Mouse (Mus musculus) hindbrain, postnatal 0 days (tissue): ENCODE measurements around the gene Cgas. TPM values are rescaled to one million over a fixed set of nuclear protein-coding genes. Genes with fewer than 3 reads are reported as not detected.
A peak's percentile ranks its signal among the peaks of the same experiment; 100 is the strongest.

Experiments used
- ATAC-seq: fragments of 200-750 bp; cut with Nextera tagmentation; 2 replicates; pipeline ENCODE4 v1.8.0; 2017; ENCODE audit warnings: mild to moderate bottlenecking, moderate TSS enrichment, moderate library complexity
- DNase-seq: peaks from one replicate; pipeline ENCODE4 v3.0.0-alpha.2; 2015; ENCODE audit warnings: low spot score
- H3K27ac ChIP-seq: fragments of 300-500 bp; sonication (generic); 2 replicates; pipeline ENCODE4 v1.5.1; 2014; ENCODE audit warnings: mild to moderate bottlenecking
- H3K27me3 ChIP-seq: fragments of 300-500 bp; sonication (generic); 2 replicates; pipeline ENCODE4 v1.6.1; 2014; ENCODE audit warnings: low read length, mixed read lengths; ENCODE audit not compliant: insufficient read depth
- H3K36me3 ChIP-seq: fragments of 300-500 bp; sonication (generic); 2 replicates; pipeline ENCODE4 v1.6.1; 2014; ENCODE audit warnings: low read length, mixed read lengths; ENCODE audit not compliant: insufficient read depth
- H3K4me1 ChIP-seq: fragments of 300-500 bp; sonication (generic); 2 replicates; pipeline ENCODE4 v1.6.1; 2014; ENCODE audit warnings: antibody characterized with exemption, low read length, mixed read lengths; ENCODE audit not compliant: insufficient read depth
- H3K4me2 ChIP-seq: fragments of 300-500 bp; sonication (generic); 2 replicates; pipeline ENCODE4 v1.6.1; 2014; ENCODE audit warnings: low read depth, mild to moderate bottlenecking, low read length, moderate library complexity, mixed read lengths
- H3K4me3 ChIP-seq: fragments of 300-500 bp; sonication (generic); 2 replicates; pipeline ENCODE4 v1.5.1; 2014; ENCODE audit warnings: low read length
- H3K9ac ChIP-seq: fragments of 300-500 bp; sonication (generic); replicated peaks from 2 replicates; pipeline ENCODE4 v1.6.1; 2014; ENCODE audit warnings: mild to moderate bottlenecking, low read length, moderate library complexity, mixed read lengths
- H3K9me3 ChIP-seq: fragments of 300-500 bp; sonication (generic); 2 replicates; pipeline ENCODE4 v1.6.1; 2016; ENCODE audit warnings: low read length, mixed read lengths
- CTCF ChIP-seq: IDR thresholded peaks from 2 replicates; pipeline ENCODE4 v1.5.1; 2016; ENCODE audit warnings: antibody characterized with exemption, control low read depth, low read depth
- WGBS: fragments of 180-500 bp; shearing (Covaris S2); extraction: QIAGEN DNeasy Blood & Tissue Kit; methylation state at CpG from one replicate; pipeline ENCODE4 v1.1.7; 2014; 5-methylcytosine and 5-hydroxymethylcytosine counted together
- polyA plus RNA-seq: library from polyadenylated mRNA; unstranded; fragments of >200 nt; fragmentation: Nextera tagmentation; extraction: Ambion mirVana; gene quantifications from 2 replicates; pipeline ENCODE4 v1.2.1, GENCODE M21; 2015
- total RNA-seq: library from RNA; depleted of rRNA; stranded (reverse); fragments of >200 nt; gene quantifications from 2 replicates; pipeline ENCODE4 v1.2.3, GENCODE M21; 2014

The Cgas gene
- total and polyA plus RNA-seq, 2 experiments from 2014 or later, result 0.63 to 0.71 TPM

GRCm38 (mm10) chr9:78476531-78477020, 33.5 kb upstream of the Cgas start:
- H3K4me1 ChIP-seq, result no peaks in the 10 kb centered on the region
- H3K4me2 ChIP-seq, result no peak overlapping the region
- DNase-seq (no peak), ATAC-seq (no peak)
- no peak overlapping the region for H3K4me3 ChIP-seq
- H3K9ac ChIP-seq, result no peak overlapping the region
- H3K36me3 ChIP-seq, result peaks cover 28% of the 10 kb centered on the region
- WGBS, result 16% methylated on average over 1 of the region's 1 CpGs
- no peak for TF ChIP-seq CTCF
- H3K9me3 ChIP-seq, result no peaks in the 10 kb centered on the region
- H3K27me3 ChIP-seq, result no peaks in the 10 kb centered on the region
- H3K27ac ChIP-seq, result no peak overlapping the region

- Histone ChIP-seq H3K4me3 (no peak overlapping the region), H3K27me3 (no peaks in the 10 kb centered on the region), H3K27ac (no peak overlapping the region), H3K9me3 (no peaks in the 10 kb centered on the region), H3K4me1 (no peaks in the 10 kb centered on the region), H3K4me2 (no peak overlapping the region), H3K9ac (no peak overlapping the region), H3K36me3 (peaks cover 28% of the 10 kb centered on the region)
- no peak for TF ChIP-seq CTCF
- ATAC-seq (no peak), DNase-seq (no peak)
- WGBS, result 84% methylated on average over 4 of the region's 4 CpGs
These were observed 32.8 kb upstream of the Cgas start for GRCm38 (mm10) chr9:78475873-78476272.

GRCm38 (mm10) chr9:78475383-78475780, 32.3 kb upstream of the Cgas start:
- Histone ChIP-seq H3K27me3 (no peaks in the 10 kb centered on the region), H3K9me3 (no peaks in the 10 kb centered on the region), H3K36me3 (peaks cover 33% of the 10 kb centered on the region), H3K27ac (no peak overlapping the region), H3K4me3 (no peak overlapping the region), H3K4me2 (no peak overlapping the region), H3K9ac (no peak overlapping the region), H3K4me1 (no peaks in the 10 kb centered on the region)
- 92% methylated on average over 2 of the region's 2 CpGs for WGBS
- no peak for DNase-seq
- ATAC-seq, result no peak
- TF ChIP-seq CTCF, result no peak

- Histone ChIP-seq H3K9ac (no peak overlapping the region), H3K36me3 (peaks cover 34% of the 10 kb centered on the region)
These were observed 31.8 kb upstream of the Cgas start for GRCm38 (mm10) chr9:78474771-78475382.

GRCm38 (mm10) chr9:78474270-78474669, 31.2 kb upstream of the Cgas start:
- ATAC-seq, result no peak
- no peak for TF ChIP-seq CTCF
- H3K4me1 ChIP-seq, result no peaks in the 10 kb centered on the region
- no peak overlapping the region for H3K9ac ChIP-seq
- peaks cover 34% of the 10 kb centered on the region for H3K36me3 ChIP-seq
- 80% methylated on average over 2 of the region's 2 CpGs for WGBS
- DNase-seq, result no peak
- no peaks in the 10 kb centered on the region for H3K27me3 ChIP-seq
- no peak overlapping the region for H3K27ac ChIP-seq
- H3K9me3 ChIP-seq, result no peaks in the 10 kb centered on the region
- no peak overlapping the region for H3K4me3 ChIP-seq
- no peak overlapping the region for H3K4me2 ChIP-seq

More at GRCm38 (mm10) chr9:78474771-78475382, 31.8 kb upstream of the Cgas start:
- no peak overlapping the region for H3K4me2 ChIP-seq
- 85% methylated on average over 5 of the region's 5 CpGs for WGBS
- TF ChIP-seq CTCF, result no peak
- no peaks in the 10 kb centered on the region for H3K9me3 ChIP-seq
- no peak overlapping the region for H3K27ac ChIP-seq
- DNase-seq, result no peak
- H3K27me3 ChIP-seq, result no peaks in the 10 kb centered on the region
- H3K4me1 ChIP-seq, result no peaks in the 10 kb centered on the region
- H3K4me3 ChIP-seq, result no peak overlapping the region
- no peak for ATAC-seq

- Histone ChIP-seq H3K27me3 (no peaks in the 10 kb centered on the region), H3K4me3 (no peak overlapping the region), H3K4me1 (no peaks in the 10 kb centered on the region), H3K9ac (no peak overlapping the region), H3K4me2 (no peak overlapping the region), H3K27ac (no peak overlapping the region), H3K9me3 (no peaks in the 10 kb centered on the region), H3K36me3 (peaks cover 29% of the 10 kb centered on the region)
- 66% methylated on average over 8 of the region's 8 CpGs for WGBS
- ATAC-seq (no peak), DNase-seq (peak; percentile 29)
- no peak for TF ChIP-seq CTCF
These were observed 30.6 kb upstream of the Cgas start for GRCm38 (mm10) chr9:78473588-78473987.

GRCm38 (mm10) chr9:78465725-78466124, 22.7 kb upstream of the Cgas start:
- Histone ChIP-seq H3K9me3 (no peaks in the 10 kb centered on the region), H3K4me3 (no peak overlapping the region), H3K36me3 (peaks cover 40% of the 10 kb centered on the region), H3K4me2 (no peak overlapping the region), H3K9ac (no peak overlapping the region), H3K27ac (no peak overlapping the region), H3K27me3 (no peaks in the 10 kb centered on the region), H3K4me1 (no peaks in the 10 kb centered on the region)
- TF ChIP-seq CTCF, result no peak
- ATAC-seq, result no peak
- 88% methylated on average over 3 of the region's 3 CpGs for WGBS
- DNase-seq, result no peak
